ENCODE assay signal across 14 mouse cellular contexts in the genomic region with DNA sequence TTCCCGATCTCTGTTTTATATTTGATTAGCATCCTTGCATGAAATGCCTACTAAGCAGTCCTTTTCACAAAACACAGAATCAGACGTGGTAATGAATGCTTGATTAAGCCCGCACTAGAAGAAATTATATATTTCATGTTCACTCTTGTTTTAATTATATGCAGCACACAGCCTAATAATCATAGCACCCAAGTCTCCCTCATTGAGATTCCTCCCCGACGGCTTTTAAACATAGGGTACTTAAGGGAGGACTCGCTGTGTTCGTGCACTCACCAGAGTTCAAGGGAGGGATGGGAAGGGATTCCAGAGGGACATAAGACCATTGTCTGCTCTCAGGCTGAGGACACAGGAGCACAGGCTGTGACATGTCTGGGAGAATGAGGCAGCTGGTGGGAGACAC.
"Had no signal": no experiment of that assay in that cellular context is flagged by ENCODE, and none has a peak within 500 bp of the region (broad histone marks: within the 10 kb centered on the region; RNA-seq: fewer than 3 reads in every experiment).

No protein-coding gene starts in this region.

- DNase-seq: kidney, postnatal 10 days; kidney, postnatal 4 days; left cerebral cortex, postnatal 4 days; lung, adult 2 months; lung, postnatal 36 days; right cerebral cortex, postnatal 14 days; thymus, postnatal 4 days had no signal

- H3K27ac ChIP-seq: layer of hippocampus, adult 2 months; limb, embryonic 13.5 days; liver, embryonic 14.5 days; midbrain, embryonic 13.5 days; neural tube, embryonic 12.5 days; stomach, embryonic 15.5 days had no signal

- H3K9ac ChIP-seq: limb, embryonic 13.5 days; liver, embryonic 14.5 days; midbrain, embryonic 13.5 days; neural tube, embryonic 12.5 days; stomach, embryonic 15.5 days had no signal

- H3K4me2 ChIP-seq: limb, embryonic 13.5 days; midbrain, embryonic 13.5 days; neural tube, embryonic 12.5 days; stomach, embryonic 15.5 days had no signal

- H3K9me3 ChIP-seq: limb, embryonic 13.5 days; midbrain, embryonic 13.5 days; neural tube, embryonic 12.5 days; stomach, embryonic 15.5 days had no signal

- H3K36me3 ChIP-seq: limb, embryonic 13.5 days; neural tube, embryonic 12.5 days; stomach, embryonic 15.5 days had no signal

- ATAC-seq: lung, postnatal 0 days; midbrain, embryonic 13.5 days had no signal

- H3K27me3 ChIP-seq: limb, embryonic 13.5 days; midbrain, embryonic 13.5 days; stomach, embryonic 15.5 days had no signal

- H3K4me3 ChIP-seq: layer of hippocampus, adult 2 months; limb, embryonic 13.5 days; midbrain, embryonic 13.5 days; neural tube, embryonic 12.5 days; stomach, embryonic 15.5 days had no signal
